ENCODE assay signal across 9 mouse cellular contexts in genomic region chr4:138455141-138455955, GRCm38 (mm10). TPM values are rescaled to one million over a fixed set of nuclear protein-coding genes. Genes with fewer than 3 reads are reported as not detected.
DNase-seq lines count a peak whose midpoint lies in the region; ATAC-seq and TF ChIP-seq lines count a peak whose summit lies in the region.
"Had no signal": no experiment of that assay in that cellular context is flagged by ENCODE, and none has a peak within 500 bp of the region (broad histone marks: within the 10 kb centered on the region; RNA-seq: fewer than 3 reads in every experiment).

No protein-coding gene starts in this region.

- H3K27ac ChIP-seq in gastrocnemius, adult 2 months: peak overlapping the region; percentile 93
- H3K27ac ChIP-seq in ES-E14 (ENCODE audit: insufficient read depth, low read depth, low read length, poor library complexity, severe bottlenecking): no peak overlapping the region
- peak overlapping the region; percentile 59 for H3K27ac ChIP-seq in embryonic facial prominence, embryonic 11.5 days (replicated peaks; ENCODE audit: low read depth, low read length)
- peak overlapping the region; percentile 89 for H3K27ac ChIP-seq in limb, embryonic 10.5 days
- peak overlapping the region; percentile 97 for H3K27ac ChIP-seq in midbrain, postnatal 0 days (ENCODE audit: low read depth, low read length)

- peak; percentile 51 for DNase-seq in gastrocnemius, adult 2 months
- no peak for DNase-seq in gastrocnemius, adult 8-10 months (ENCODE audit: low spot score in 2 of 2)
- no peak for DNase-seq in ES-E14 (ENCODE audit: low read depth, low spot score)
- peak; percentile 47 for DNase-seq in embryonic facial prominence, embryonic 11.5 days (ENCODE audit: low spot score)
- peak; percentile 42 for DNase-seq in heart, postnatal 4 days
- DNase-seq in limb, embryonic 10.5 days (ENCODE audit: low spot score): peak; percentile 72
- DNase-seq in midbrain, postnatal 0 days (ENCODE audit: low spot score): peak; percentile 62
- DNase-seq in right cerebral cortex, postnatal 25 days: no peak

- peaks cover 3 to 42% of the 10 kb centered on the region in 2 experiments; a peak in 3 of 4 replicates for H3K4me1 ChIP-seq in ES-E14 (ENCODE audit: control insufficient read depth in 2 of 2, insufficient read depth in 2 of 2, low read length in 2 of 2, poor library complexity in 1 of 2)
- H3K4me1 ChIP-seq in embryonic facial prominence, embryonic 11.5 days (ENCODE audit: control insufficient read depth, insufficient read depth, low read length): peaks cover 6% of the 10 kb centered on the region
- H3K4me1 ChIP-seq in limb, embryonic 10.5 days: peaks cover 42% of the 10 kb centered on the region
- H3K4me1 ChIP-seq in midbrain, postnatal 0 days (ENCODE audit: insufficient read depth, low read length): peaks cover 9% of the 10 kb centered on the region; the same call in 1 of the 2 replicates

- H3K4me2 ChIP-seq in embryonic facial prominence, embryonic 11.5 days (ENCODE audit: low read depth, low read length): peak overlapping the region; percentile 99
- peak overlapping the region; percentile 95 for H3K4me2 ChIP-seq in midbrain, postnatal 0 days (ENCODE audit: low read depth, low read length, poor library complexity, severe bottlenecking)

- H3K4me3 ChIP-seq in gastrocnemius, adult 2 months: peak overlapping the region; percentile 89
- H3K4me3 ChIP-seq in ES-E14 (ENCODE audit: insufficient read depth in 1 of 2, low read depth in 1 of 2, low read length in 2 of 2, poor library complexity in 1 of 2, severe bottlenecking in 1 of 2): peak overlapping the region; percentile 82 to 95
- H3K4me3 ChIP-seq in embryonic facial prominence, embryonic 11.5 days (ENCODE audit: low read depth, low read length): peak overlapping the region; percentile 77
- peak overlapping the region; percentile 90 for H3K4me3 ChIP-seq in limb, embryonic 10.5 days
- peak overlapping the region; percentile 98 for H3K4me3 ChIP-seq in midbrain, postnatal 0 days (ENCODE audit: low read depth, low read length)

- WGBS in embryonic facial prominence, embryonic 11.5 days: under 1% methylated on average over 54 of the region's 58 CpGs
- WGBS in limb, embryonic 10.5 days: under 1% methylated on average over 58 of the region's 58 CpGs
- 2% methylated on average over 57 of the region's 58 CpGs for WGBS in midbrain, postnatal 0 days

- ATAC-seq in embryonic facial prominence, embryonic 11.5 days (replicated peaks; ENCODE audit: insufficient number of reproducible peaks, low FRiP score, low TSS enrichment, low read depth): no peak
- no peak for ATAC-seq in midbrain, postnatal 0 days (ENCODE audit: low FRiP score)

- H3K9ac ChIP-seq in ES-E14 (ENCODE audit: insufficient read depth, low read depth, low read length, poor library complexity, severe bottlenecking): peak overlapping the region; percentile 87
- peak overlapping the region; percentile 82 for H3K9ac ChIP-seq in embryonic facial prominence, embryonic 11.5 days (replicated peaks; ENCODE audit: low read length)
- H3K9ac ChIP-seq in midbrain, postnatal 0 days (replicated peaks; ENCODE audit: low read length, poor library complexity, severe bottlenecking): peak overlapping the region; percentile 84

- in situ Hi-C loops in ES-E14 (cut with MboI; ENCODE audit: low sequenced_read_pairs in 2 of 2, unreplicated experiment in 2 of 2): loop anchor here in 1 of 2 experiments (25.0 kb wide), 1 partner anchor 1382 kb away; the partner anchor contains the start of gene Pax7

- H3K27me3 ChIP-seq in embryonic facial prominence, embryonic 11.5 days (ENCODE audit: control insufficient read depth, insufficient read depth, low read length): peaks cover 26% of the 10 kb centered on the region
- H3K27me3 ChIP-seq in limb, embryonic 10.5 days (ENCODE audit: low read depth, poor library complexity, severe bottlenecking): peaks cover 90% of the 10 kb centered on the region
- H3K27me3 ChIP-seq in midbrain, postnatal 0 days (ENCODE audit: insufficient read depth, low read length): no peaks in the 10 kb centered on the region

- H3K9me3 ChIP-seq in ES-E14 (ENCODE audit: control insufficient read depth, insufficient read depth, low read depth, low read length): no peaks in the 10 kb centered on the region
- no peaks in the 10 kb centered on the region for H3K9me3 ChIP-seq in embryonic facial prominence, embryonic 11.5 days (replicated peaks; ENCODE audit: control insufficient read depth, low read length)
- no peaks in the 10 kb centered on the region for H3K9me3 ChIP-seq in limb, embryonic 10.5 days (replicated peaks)
- no peaks in the 10 kb centered on the region for H3K9me3 ChIP-seq in midbrain, postnatal 0 days (ENCODE audit: low read length)

- no peak for TF ChIP-seq CTCF in gastrocnemius, adult 2 months (IDR thresholded peaks at IDR 0.05)
- TF ChIP-seq CTCF in midbrain, postnatal 0 days (IDR thresholded peaks at IDR 0.05): no peak

- intact Hi-C loops in gastrocnemius, adult 2 months (cut with DNase I): no loop called here

- H3K36me3 ChIP-seq in ES-E14 (ENCODE audit: control insufficient read depth, insufficient read depth, low read length, poor library complexity, severe bottlenecking): no peaks in the 10 kb centered on the region
- H3K36me3 ChIP-seq in embryonic facial prominence, embryonic 11.5 days (replicated peaks; ENCODE audit: control insufficient read depth, insufficient read depth, low read depth, low read length): no peaks in the 10 kb centered on the region
- H3K36me3 ChIP-seq in limb, embryonic 10.5 days: no peaks in the 10 kb centered on the region
- H3K36me3 ChIP-seq in midbrain, postnatal 0 days (ENCODE audit: insufficient read depth, low read length): no peaks in the 10 kb centered on the region

TF ChIP-seq in ES-E14, 5 proteins besides CTCF, POLR2A, EP300 and RAD21:
- TF ChIP-seq MAFK (IDR thresholded peaks at IDR 0.05; ENCODE audit: insufficient read depth, low read depth, low read length): no peak
- TF ChIP-seq ZNF384 (IDR thresholded peaks at IDR 0.05; ENCODE audit: low read depth, low read length): no peak
- TF ChIP-seq ZC3H11A (IDR thresholded peaks at IDR 0.05; ENCODE audit: borderline replicate concordance, low read depth, low read length): no peak

RNA-seq across cellular contexts. Expression of gene Camk2n1, which starts 1.2 kb away (rescaled TPM):
- total RNA-seq in gastrocnemius, adult 2 months (2021): 1 to 10 TPM; 5.8 to 7.0 TPM
- total RNA-seq in gastrocnemius, adult 8-10 months (2022): 1 to 10 TPM; 3.8 to 6.1 (median 5.3) TPM
- total RNA-seq in ES-E14 (2012; rRNA removed): 1.2 and 1.4 TPM in 2 replicates
- 2.4 and 2.7 TPM in 2 replicates for polyA plus RNA-seq in embryonic facial prominence, embryonic 11.5 days (2014; fragmentation: Nextera tagmentation; extraction: Ambion mirVana)
- total RNA-seq in heart, postnatal 4 days (2021): 1 to 10 TPM; 6.8 to 8.0 TPM
- polyA plus RNA-seq in limb, embryonic 10.5 days (2016; fragmentation: Nextera tagmentation; extraction: Ambion mirVana): 0.55 and 0.60 TPM in 2 replicates
- total RNA-seq in midbrain, postnatal 0 days (2014; rRNA removed): 50.9 and 55.6 TPM in 2 replicates
- polyA plus RNA-seq in midbrain, postnatal 0 days (2015; fragmentation: Nextera tagmentation; extraction: Ambion mirVana): 25.0 and 29.2 TPM in 2 replicates

RNA-seq across cellular contexts. Expression of gene Mul1, which starts 20.9 kb away (rescaled TPM):
- 10 to 100 TPM; 37.5 to 45.5 TPM for total RNA-seq in gastrocnemius, adult 2 months (2021)
- total RNA-seq in gastrocnemius, adult 8-10 months (2022): 10 to 100 TPM; 39.7 to 47.7 (median 43.2) TPM
- total RNA-seq in ES-E14 (2012; rRNA removed): 58.4 and 62.3 TPM in 2 replicates
- 15.4 and 18.0 TPM in 2 replicates for polyA plus RNA-seq in embryonic facial prominence, embryonic 11.5 days (2014; fragmentation: Nextera tagmentation; extraction: Ambion mirVana)
- 10 to 100 TPM; 55.2 to 62.7 TPM for total RNA-seq in heart, postnatal 4 days (2021)
- polyA plus RNA-seq in limb, embryonic 10.5 days (2016; fragmentation: Nextera tagmentation; extraction: Ambion mirVana): 20.7 and 21.9 TPM in 2 replicates
- 32.6 and 35.2 TPM in 2 replicates for total RNA-seq in midbrain, postnatal 0 days (2014; rRNA removed)
- 17.6 and 19.2 TPM in 2 replicates for polyA plus RNA-seq in midbrain, postnatal 0 days (2015; fragmentation: Nextera tagmentation; extraction: Ambion mirVana)

RNA-seq across cellular contexts. Expression of gene Fam43b, which starts 59.0 kb away (rescaled TPM):
- total RNA-seq in gastrocnemius, adult 2 months (2021): not detected
- total RNA-seq in gastrocnemius, adult 8-10 months (2022): not detected
- total RNA-seq in ES-E14 (2012; rRNA removed): 0.69 and 0.89 TPM in 2 replicates
- polyA plus RNA-seq in embryonic facial prominence, embryonic 11.5 days (2014; fragmentation: Nextera tagmentation; extraction: Ambion mirVana): 0.39 TPM in 1 of 2 replicates, not detected in the other
- not detected for total RNA-seq in heart, postnatal 4 days (2021)
- not detected in 2 replicates for polyA plus RNA-seq in limb, embryonic 10.5 days (2016; fragmentation: Nextera tagmentation; extraction: Ambion mirVana)
- total RNA-seq in midbrain, postnatal 0 days (2014; rRNA removed): 18.7 and 24.0 TPM in 2 replicates
- polyA plus RNA-seq in midbrain, postnatal 0 days (2015; fragmentation: Nextera tagmentation; extraction: Ambion mirVana): 20.1 and 21.6 TPM in 2 replicates
- polyA plus RNA-seq: gonadal fat pad, adult 2 months had no signal

Comparison
In these comparisons a context has a peak if more than half of its experiments do, and no peak if none do; other contexts are left out.
1. DNase-seq: peak in gastrocnemius, adult 2 months (single experiment), embryonic facial prominence, embryonic 11.5 days (single experiment), heart, postnatal 4 days (single experiment), limb, embryonic 10.5 days (single experiment) and midbrain, postnatal 0 days (single experiment); none in gastrocnemius, adult 8-10 months (0 of 2), ES-E14 (single experiment) and right cerebral cortex, postnatal 25 days (single experiment).
2. RNA of gene Fam43b, which starts 59.0 kb away (total RNA-seq): 18.7 to 24.0 TPM in midbrain, postnatal 0 days; 0.69 to 0.89 TPM in ES-E14, not detected in heart, postnatal 4 days, not detected in gastrocnemius, adult 2 months and not detected in gastrocnemius, adult 8-10 months; every median in the first group is over 10 times any median in the second.
3. Peak in every context shown above with its lines, with median percentiles within 50 percentile points of each other: H3K4me3 ChIP-seq and H3K9ac ChIP-seq.